Mouse (Mus musculus) heart, embryonic 13.5 days (tissue): Measurements from ENCODE around the gene Fbxo30. TPM values are rescaled to one million over a fixed set of nuclear protein-coding genes. Genes with fewer than 3 reads are reported as not detected.
"Not testable (repeated sequence)": the region's sequence is repeated elsewhere in the genome, so short reads cannot be mapped to it uniquely, and the experiment has no call there.

Source experiments
- ATAC-seq: fragments of 200-750 bp; cut with Nextera tagmentation; 2 replicates; pipeline ENCODE4 v1.8.0; 2017; ENCODE audit warnings: moderate TSS enrichment; ENCODE audit not compliant: insufficient number of reproducible peaks, low FRiP score, low TSS enrichment; ENCODE audit errors: extremely low read depth
- H3K27ac ChIP-seq: fragments of 300-500 bp; sonication (generic); replicated peaks from 2 replicates; pipeline ENCODE4 v1.5.1; 2015; ENCODE audit warnings: moderate library complexity, mild to moderate bottlenecking, inconsistent platforms
- H3K27me3 ChIP-seq: fragments of 300-500 bp; sonication (generic); replicated peaks from 2 replicates; pipeline ENCODE4 v1.6.1; 2015; ENCODE audit warnings: mild to moderate bottlenecking, inconsistent platforms
- H3K36me3 ChIP-seq: fragments of 300-500 bp; sonication (generic); 2 replicates; pipeline ENCODE4 v1.6.1; 2015; ENCODE audit warnings: mild to moderate bottlenecking, inconsistent platforms
- H3K4me1 ChIP-seq: fragments of 300-500 bp; sonication (generic); 2 replicates; pipeline ENCODE4 v1.6.1; 2015; ENCODE audit warnings: inconsistent platforms
- H3K4me2 ChIP-seq: fragments of 300-500 bp; sonication (generic); 2 replicates; pipeline ENCODE4 v1.6.1; 2015; ENCODE audit warnings: inconsistent platforms, mild to moderate bottlenecking, moderate library complexity
- H3K4me3 ChIP-seq: fragments of 300-500 bp; sonication (generic); 2 replicates; pipeline ENCODE4 v1.5.1; 2015; ENCODE audit warnings: moderate library complexity, mild to moderate bottlenecking, inconsistent platforms
- H3K9ac ChIP-seq: fragments of 300-500 bp; sonication (generic); 2 replicates; pipeline ENCODE4 v1.6.1; 2015; ENCODE audit warnings: inconsistent platforms, mild to moderate bottlenecking, moderate library complexity
- H3K9me3 ChIP-seq: fragments of 300-500 bp; sonication (generic); 2 replicates; pipeline ENCODE4 v1.6.1; 2016; ENCODE audit warnings: inconsistent platforms
- WGBS: fragments of 180-500 bp; shearing (Covaris S2); methylation state at CpG from one replicate; pipeline ENCODE4 v1.1.7; 2015; ENCODE audit warnings: mixed read lengths; 5-methylcytosine and 5-hydroxymethylcytosine counted together
- polyA plus RNA-seq: library from polyadenylated mRNA; unstranded; fragments of >200 nt; fragmentation: Nextera tagmentation; extraction: Ambion mirVana; gene quantifications from 2 replicates; pipeline ENCODE4 v1.2.1, GENCODE M21; 2015

Gene Fbxo30
- polyA plus RNA-seq, 1 experiment from 2014 or later: 33.0 TPM

DNA sequence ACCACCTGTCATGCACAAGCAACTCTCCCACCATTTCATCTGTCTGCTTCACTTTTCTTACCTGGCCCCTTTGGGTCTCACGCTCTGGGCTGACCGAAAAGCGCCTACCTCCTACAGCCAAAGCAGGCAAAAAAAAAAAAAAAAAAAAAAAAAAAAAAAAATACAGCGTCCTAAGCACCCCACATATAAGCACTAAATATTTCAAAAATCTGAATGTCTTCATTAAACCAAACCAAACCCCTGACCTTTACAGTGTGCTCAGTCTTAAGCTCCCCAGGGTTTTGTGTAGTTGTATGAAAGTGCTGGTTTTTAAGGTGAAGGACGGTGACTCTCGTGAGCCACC is 924 bp upstream of the Fbxo30 start:
- peak overlapping the region; percentile 80 for H3K4me2 ChIP-seq
- peak overlapping the region; percentile 99 for H3K4me3 ChIP-seq
- peak overlapping the region; percentile 99 for H3K27ac ChIP-seq
- peaks cover 19% of the 10 kb centered on the region for H3K4me1 ChIP-seq
- H3K9ac ChIP-seq: peak overlapping the region; percentile 99
- H3K27me3 ChIP-seq: no peaks in the 10 kb centered on the region
- H3K36me3 ChIP-seq: peaks cover 4% of the 10 kb centered on the region; the same call in 1 of the 2 replicates
- no peaks in the 10 kb centered on the region for H3K9me3 ChIP-seq
- no peak for ATAC-seq
- 0% methylated on average over 6 of the region's 6 CpGs for WGBS

DNA sequence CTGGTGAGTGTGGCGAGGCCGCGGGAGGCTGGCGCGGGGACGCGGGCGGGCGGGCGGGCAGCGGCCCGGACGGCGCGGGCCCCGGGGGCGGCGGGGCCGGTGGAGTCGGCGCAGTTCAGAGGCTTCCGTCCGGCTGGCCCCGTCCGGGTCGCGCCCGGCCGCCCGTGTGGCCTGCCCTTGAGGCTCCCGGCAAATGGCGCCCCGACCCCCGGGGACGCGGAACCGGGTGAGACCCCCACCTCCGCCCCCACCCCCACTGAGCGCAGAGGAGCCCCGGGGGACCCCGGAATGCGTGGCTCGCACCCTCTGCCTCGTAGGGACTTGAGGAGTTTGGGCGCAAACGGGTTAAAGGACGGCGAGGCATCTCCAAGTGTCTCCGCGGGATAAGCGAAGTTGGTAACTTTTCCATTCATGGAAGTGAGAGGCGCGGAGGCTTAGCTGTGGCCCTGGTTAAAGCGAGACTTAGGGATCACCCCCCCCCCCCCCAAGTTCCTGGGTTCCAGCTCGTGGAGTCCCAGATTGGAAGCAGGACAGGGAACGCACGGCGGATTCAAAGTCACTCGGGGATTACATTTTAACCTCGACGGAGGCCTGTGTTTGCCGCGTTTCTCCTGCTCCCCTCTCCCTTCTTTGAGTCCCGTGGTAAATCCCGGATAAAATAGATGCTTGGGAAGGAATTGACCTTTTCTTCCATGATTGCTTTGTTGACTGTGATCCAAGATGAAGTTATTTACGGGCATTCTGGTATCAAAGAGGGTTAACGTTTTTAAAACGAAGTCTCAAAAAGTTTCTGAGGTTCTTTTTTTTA is 572 bp downstream of the Fbxo30 start:
- Histone ChIP-seq H3K9me3 (no peaks in the 10 kb centered on the region), H3K9ac (peak overlapping the region; percentile 99), H3K4me1 (peaks cover 21% of the 10 kb centered on the region), H3K4me3 (peak overlapping the region; percentile 99), H3K27ac (peak overlapping the region; percentile 99), H3K27me3 (no peaks in the 10 kb centered on the region), H3K4me2 (peak overlapping the region; percentile 80), H3K36me3 (peaks cover 4% of the 10 kb centered on the region; the same call in 1 of the 2 replicates)
- ATAC-seq: no peak
- WGBS: under 1% methylated on average over 39 of the region's 68 CpGs

DNA sequence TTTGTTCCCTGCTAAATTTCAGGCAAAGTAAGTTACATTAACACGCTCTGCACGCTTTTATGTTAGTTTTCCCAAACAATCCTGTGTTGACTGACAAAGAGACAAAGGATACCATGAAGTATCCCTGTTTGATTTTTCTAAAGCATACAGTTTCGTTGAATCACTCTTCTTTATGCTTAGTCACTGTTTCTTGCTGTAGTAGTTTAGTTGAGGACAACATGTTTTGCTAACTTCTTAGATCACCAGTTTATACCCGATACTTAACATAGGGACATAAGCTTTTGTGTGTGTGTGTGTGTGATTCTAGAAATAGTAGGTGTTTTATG is 1.1 kb downstream of the Fbxo30 start:
- Histone ChIP-seq H3K9me3 (no peaks in the 10 kb centered on the region), H3K4me2 (peak overlapping the region; percentile 80), H3K4me3 (peak overlapping the region; percentile 99), H3K27ac (peak overlapping the region; percentile 99), H3K9ac (peak overlapping the region; percentile 99), H3K4me1 (peaks cover 23% of the 10 kb centered on the region), H3K36me3 (peaks cover 4% of the 10 kb centered on the region; the same call in 1 of the 2 replicates), H3K27me3 (no peaks in the 10 kb centered on the region)
- no peak for ATAC-seq
- WGBS: 2% methylated on average over 4 of the region's 4 CpGs

DNA sequence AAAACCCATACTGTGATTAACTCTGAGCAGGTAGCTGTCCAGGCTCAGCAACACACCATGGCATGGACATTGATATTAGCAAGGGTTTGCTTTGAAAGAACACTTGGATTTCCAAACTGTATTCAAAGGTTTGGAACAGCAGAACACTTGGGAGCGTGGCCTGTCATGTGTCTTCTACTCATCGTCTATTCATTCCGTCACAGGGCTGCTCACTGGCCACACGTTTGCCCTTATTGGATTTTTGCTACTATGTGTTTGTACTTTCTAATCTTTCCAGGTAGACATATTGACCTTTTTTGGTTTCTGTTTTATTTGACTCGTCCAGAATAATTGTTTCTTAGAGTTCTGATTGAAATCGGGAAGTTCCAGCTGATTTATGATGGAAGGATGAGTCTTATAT is 17.3 kb downstream of the Fbxo30 start:
- peaks cover 10% of the 10 kb centered on the region for H3K4me1 ChIP-seq
- no peaks in the 10 kb centered on the region for H3K27me3 ChIP-seq
- peaks cover 50% of the 10 kb centered on the region for H3K36me3 ChIP-seq
- WGBS: 88% methylated on average over 6 of the region's 6 CpGs
- H3K27ac ChIP-seq: no peak overlapping the region
- no peak for ATAC-seq
- no peak overlapping the region for H3K9ac ChIP-seq
- H3K4me2 ChIP-seq: no peak overlapping the region
- H3K9me3 ChIP-seq: no peaks in the 10 kb centered on the region
- no peak overlapping the region for H3K4me3 ChIP-seq

DNA sequence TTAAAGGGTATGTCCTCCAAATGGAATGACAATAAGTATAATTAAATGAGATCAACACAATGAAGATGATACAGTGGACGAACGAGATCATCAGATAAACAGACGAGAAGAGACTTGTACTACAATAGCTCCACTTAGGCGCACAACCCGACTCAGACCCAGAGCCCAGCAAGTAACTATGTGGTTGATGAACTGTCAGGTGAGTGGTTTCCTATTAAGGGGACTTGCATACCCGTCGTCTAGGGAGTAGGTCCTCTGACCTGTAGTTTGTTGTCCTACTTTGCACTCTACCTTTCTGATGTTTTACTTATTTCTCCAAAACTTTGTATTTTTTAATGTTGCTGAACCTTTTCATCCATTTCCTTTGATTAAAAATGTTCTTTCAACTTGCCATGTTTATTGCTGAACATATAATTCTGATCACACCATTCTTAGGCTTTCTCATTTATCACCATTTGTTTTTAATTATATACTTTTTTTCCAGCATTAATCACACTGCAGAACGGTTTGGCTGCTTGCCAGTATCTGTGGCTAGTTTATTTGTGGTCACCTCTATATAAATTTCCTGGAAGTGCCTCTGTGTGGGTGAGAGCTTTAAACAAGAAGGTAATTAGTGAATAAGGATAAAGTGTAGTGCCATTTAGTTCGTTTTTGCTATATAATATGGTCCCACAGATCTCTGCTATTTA is 24.4 kb downstream of the Fbxo30 start:
- ATAC-seq: no peak

DNA sequence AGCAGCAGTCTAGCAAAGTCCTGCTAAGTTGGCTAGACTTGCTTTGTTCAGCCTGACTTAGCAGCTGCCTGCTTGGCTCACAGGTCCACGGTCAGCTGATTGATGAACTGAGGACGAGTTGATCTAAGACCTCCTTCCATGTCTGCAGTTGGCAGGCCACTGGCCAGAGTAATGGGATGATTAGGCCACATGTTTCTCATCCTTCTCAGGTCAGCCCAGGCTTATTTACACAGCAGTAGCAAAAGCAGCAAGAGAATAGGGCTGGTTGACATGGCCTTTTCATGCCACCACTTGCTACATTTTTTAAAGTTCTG is 24.9 kb downstream of the Fbxo30 start:
- Histone ChIP-seq H3K9me3 (no peaks in the 10 kb centered on the region), H3K27me3 (no peaks in the 10 kb centered on the region), H3K36me3 (peaks cover 11% of the 10 kb centered on the region), H3K9ac (no peak overlapping the region), H3K27ac (no peak overlapping the region), H3K4me3 (no peak overlapping the region), H3K4me2 (no peak overlapping the region), H3K4me1 (peaks cover 20% of the 10 kb centered on the region; the same call in 1 of the 2 replicates)
- no peak for ATAC-seq
- WGBS: 48% methylated on average over 2 of the region's 2 CpGs

More for the DNA sequence above, 24.4 kb downstream of the Fbxo30 start:
- 74% methylated on average over 9 of the region's 9 CpGs for WGBS
- Histone ChIP-seq H3K27ac (no peak overlapping the region), H3K9me3 (no peaks in the 10 kb centered on the region), H3K4me3 (no peak overlapping the region), H3K4me1 (peaks cover 17% of the 10 kb centered on the region; the same call in 1 of the 2 replicates), H3K9ac (no peak overlapping the region), H3K36me3 (peaks cover 12% of the 10 kb centered on the region), H3K4me2 (no peak overlapping the region), H3K27me3 (no peaks in the 10 kb centered on the region)

DNA sequence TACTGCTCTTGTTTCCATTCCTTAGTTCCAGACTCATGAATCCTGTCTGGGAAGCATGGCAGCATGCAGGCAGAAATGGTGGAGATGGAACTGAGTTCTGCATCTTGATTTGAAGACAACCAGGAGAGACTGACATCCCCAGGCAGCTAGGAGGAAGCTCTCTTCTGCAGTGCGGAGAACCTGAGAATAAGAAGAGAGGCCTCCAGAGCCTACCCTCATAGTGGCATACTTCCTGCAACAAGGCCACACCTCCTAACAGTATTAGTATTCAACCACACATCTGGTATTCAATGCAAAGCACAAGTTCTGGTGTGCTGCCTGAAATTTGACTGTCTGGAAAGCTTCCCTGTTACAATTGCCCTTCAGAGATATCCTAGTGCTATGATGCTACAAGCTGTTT is 28.7 kb downstream of the Fbxo30 start:
- no peak overlapping the region for H3K27ac ChIP-seq
- WGBS: 80% methylated on average over 1 of the region's 1 CpGs

DNA sequence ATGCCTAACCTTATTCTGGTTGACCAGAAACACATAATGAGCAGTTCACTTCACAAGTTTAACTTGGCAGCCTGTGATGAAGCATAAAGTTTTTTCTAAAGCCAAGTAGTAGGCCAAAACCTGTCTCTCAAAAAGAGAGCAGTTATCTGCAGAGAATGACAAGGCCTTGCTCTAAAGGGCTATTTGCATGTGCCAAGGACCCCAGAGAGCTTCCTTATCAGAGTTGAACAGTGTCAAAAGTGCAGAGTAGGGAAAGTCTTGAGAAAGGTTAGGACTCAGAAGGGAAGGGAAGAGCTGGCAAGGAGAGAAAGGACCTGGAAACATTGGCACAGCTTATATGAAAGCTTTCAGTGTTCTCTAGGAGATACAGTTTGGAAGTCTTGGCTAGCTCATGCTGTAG is 29.4 kb downstream of the Fbxo30 start:
- no peak overlapping the region for H3K4me2 ChIP-seq
- H3K27me3 ChIP-seq: no peaks in the 10 kb centered on the region
- H3K4me3 ChIP-seq: no peak overlapping the region
- H3K9me3 ChIP-seq: no peaks in the 10 kb centered on the region
- H3K27ac ChIP-seq: no peak overlapping the region
- H3K9ac ChIP-seq: no peak overlapping the region
- peaks cover 15% of the 10 kb centered on the region; the same call in 1 of the 2 replicates for H3K4me1 ChIP-seq
- peaks cover 11% of the 10 kb centered on the region for H3K36me3 ChIP-seq
- ATAC-seq: no peak

More for the DNA sequence above, 28.7 kb downstream of the Fbxo30 start:
- Histone ChIP-seq H3K9me3 (no peaks in the 10 kb centered on the region), H3K9ac (no peak overlapping the region), H3K36me3 (peaks cover 11% of the 10 kb centered on the region), H3K4me2 (no peak overlapping the region), H3K4me3 (no peak overlapping the region), H3K4me1 (peaks cover 20% of the 10 kb centered on the region; the same call in 1 of the 2 replicates), H3K27me3 (no peaks in the 10 kb centered on the region)
- ATAC-seq: no peak

DNA sequence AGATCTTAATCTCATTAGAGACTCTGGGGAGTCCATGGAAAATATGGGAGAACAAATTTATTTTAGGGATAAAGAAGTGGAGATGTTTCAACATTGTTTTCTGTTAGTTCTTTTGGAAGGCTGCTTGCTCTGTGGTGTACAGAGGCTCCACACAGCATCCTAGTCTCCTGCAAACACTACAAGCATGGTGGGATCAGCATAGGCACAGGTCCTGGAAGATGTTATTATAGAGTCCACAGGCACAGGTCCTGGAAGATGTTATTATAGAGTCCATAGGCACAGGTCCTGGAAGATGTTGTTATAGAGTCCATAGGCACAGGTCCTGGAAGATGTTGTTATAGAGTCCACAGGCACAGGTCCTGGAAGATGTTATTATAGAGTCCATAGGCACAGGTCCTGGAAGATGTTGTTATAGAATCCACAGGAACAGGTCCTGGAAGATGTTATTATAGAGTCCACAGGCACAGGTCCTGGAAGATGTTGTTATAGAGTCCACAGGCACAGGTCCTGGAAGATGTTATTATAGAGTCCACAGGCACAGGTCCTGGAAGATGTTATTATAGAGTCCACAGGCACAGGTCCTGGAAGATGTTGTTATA is 36.8 kb downstream of the Fbxo30 start:
- H3K4me2 ChIP-seq, H3K27me3 ChIP-seq, H3K9ac ChIP-seq, H3K9me3 ChIP-seq, H3K4me1 ChIP-seq, H3K27ac ChIP-seq, H3K4me3 ChIP-seq, ATAC-seq, H3K36me3 ChIP-seq: not testable (repeated sequence)

DNA sequence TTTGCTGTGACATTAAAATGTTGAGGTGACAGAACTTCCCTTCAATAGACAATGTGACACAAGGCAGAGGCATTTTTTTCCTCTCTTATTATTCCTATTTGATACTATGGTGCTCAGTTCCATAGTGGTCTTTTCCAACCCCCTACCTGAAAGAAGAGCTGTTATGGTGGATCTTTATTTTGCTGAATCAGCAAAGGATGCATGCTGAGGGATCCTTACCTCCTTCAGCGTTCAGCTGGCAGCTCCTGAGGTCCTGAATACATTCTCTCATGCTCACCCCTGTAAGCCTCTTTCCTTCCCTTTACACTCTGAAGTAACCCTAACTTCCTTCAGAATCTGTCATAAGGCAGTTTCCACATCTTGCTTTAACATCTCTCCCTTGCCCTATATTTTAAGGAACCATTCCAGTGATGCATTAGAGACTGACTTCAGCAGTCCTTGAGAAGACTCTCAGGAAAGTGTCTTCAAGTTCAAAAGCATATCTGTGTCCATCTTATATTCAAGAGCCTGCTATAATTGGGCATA is 38.4 kb downstream of the Fbxo30 start:
- Histone ChIP-seq H3K36me3 (no peaks in the 10 kb centered on the region), H3K4me3 (no peak overlapping the region), H3K27ac (no peak overlapping the region), H3K4me2 (no peak overlapping the region), H3K27me3 (no peaks in the 10 kb centered on the region), H3K9me3 (no peaks in the 10 kb centered on the region), H3K9ac (no peak overlapping the region), H3K4me1 (no peaks in the 10 kb centered on the region)
- ATAC-seq: no peak
- 74% methylated on average over 1 of the region's 1 CpGs for WGBS

DNA sequence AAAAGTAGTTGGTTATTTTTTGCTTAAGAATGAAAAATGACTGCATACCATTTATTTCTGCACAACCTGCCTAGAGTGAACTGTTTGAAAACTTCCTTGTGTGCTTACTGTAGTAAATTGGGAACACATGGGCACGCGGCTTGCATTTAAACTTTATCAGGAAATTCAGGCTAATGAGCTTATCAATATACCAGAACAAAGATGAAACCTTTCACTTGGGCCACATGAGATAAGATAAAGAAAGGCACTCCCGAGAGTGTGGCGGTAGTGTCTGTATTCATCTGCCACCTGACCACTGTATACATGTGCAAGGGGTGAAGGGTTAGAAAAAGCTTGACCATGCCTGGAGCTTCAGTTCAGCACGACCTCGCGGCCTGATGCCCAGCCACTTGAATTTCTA is 41.2 kb downstream of the Fbxo30 start:
- 48% methylated on average over 7 of the region's 7 CpGs for WGBS

More for the DNA sequence above, 41.2 kb downstream of the Fbxo30 start:
- Histone ChIP-seq H3K27me3 (no peaks in the 10 kb centered on the region), H3K27ac (no peak overlapping the region), H3K4me2 (no peak overlapping the region), H3K36me3 (no peaks in the 10 kb centered on the region), H3K4me1 (no peaks in the 10 kb centered on the region), H3K9ac (no peak overlapping the region), H3K9me3 (no peaks in the 10 kb centered on the region), H3K4me3 (no peak overlapping the region)
- ATAC-seq: no peak
